Mouse (Mus musculus): ENCODE data around the gene Tnpo1. TPM values are rescaled to one million over a fixed set of nuclear protein-coding genes. Genes with fewer than 3 reads are reported as not detected.
A peak's percentile ranks its signal among the peaks of the same experiment; 100 is the strongest.
"Not testable (repeated sequence)": the region's sequence is repeated elsewhere in the genome, so short reads cannot be mapped to it uniquely, and the experiment has no call there.

Tnpo1 gene
- polyA plus RNA-seq, 2 experiments from 2014 or later = 26.7 to 38.3 TPM

DNA sequence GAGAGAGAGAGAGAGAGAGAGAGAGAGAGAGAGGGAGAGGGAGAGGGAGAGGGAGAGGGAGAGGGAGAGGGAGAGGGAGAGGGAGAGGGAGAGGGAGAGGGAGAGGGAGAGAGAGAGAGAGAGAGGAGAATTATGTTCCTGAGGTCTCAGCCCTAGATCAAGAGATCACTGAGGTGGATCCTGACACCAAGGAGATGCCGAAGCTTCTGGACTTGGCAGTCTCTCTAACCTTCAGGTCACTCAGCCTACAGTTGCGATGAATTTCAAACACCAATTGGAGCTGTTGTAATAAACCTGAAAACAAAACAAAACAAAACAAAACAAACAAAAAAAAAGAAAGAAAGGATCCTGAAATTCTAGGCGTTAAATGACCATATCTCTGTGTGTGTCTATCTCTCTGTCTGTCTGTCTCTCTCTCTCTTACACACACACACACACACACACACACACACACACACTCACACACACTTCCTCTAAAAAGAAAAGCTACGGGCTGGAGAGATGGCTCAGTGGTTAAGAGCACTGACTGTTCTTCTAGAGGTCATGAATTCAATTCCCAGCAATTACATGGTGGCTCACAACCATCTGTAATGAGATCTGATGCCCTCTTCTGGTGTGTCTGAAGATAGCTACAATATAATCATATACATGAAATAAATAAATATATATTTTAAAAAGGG lies 109.1 kb downstream of the Tnpo1 start:
- not testable (repeated sequence) for ATAC-seq

- ATAC-seq = no peak
These were observed 109.6 kb downstream of the Tnpo1 start for GRCm38 (mm10) chr13:98816571-98816970.

GRCm38 (mm10) chr13:98815147-98815785 lies 110.9 kb downstream of the Tnpo1 start, which contains the start of gene Fcho2:
TSS of gene Fcho2 (minus strand) at chr13:98815449.
- ATAC-seq = peak; percentile 58

DNA sequence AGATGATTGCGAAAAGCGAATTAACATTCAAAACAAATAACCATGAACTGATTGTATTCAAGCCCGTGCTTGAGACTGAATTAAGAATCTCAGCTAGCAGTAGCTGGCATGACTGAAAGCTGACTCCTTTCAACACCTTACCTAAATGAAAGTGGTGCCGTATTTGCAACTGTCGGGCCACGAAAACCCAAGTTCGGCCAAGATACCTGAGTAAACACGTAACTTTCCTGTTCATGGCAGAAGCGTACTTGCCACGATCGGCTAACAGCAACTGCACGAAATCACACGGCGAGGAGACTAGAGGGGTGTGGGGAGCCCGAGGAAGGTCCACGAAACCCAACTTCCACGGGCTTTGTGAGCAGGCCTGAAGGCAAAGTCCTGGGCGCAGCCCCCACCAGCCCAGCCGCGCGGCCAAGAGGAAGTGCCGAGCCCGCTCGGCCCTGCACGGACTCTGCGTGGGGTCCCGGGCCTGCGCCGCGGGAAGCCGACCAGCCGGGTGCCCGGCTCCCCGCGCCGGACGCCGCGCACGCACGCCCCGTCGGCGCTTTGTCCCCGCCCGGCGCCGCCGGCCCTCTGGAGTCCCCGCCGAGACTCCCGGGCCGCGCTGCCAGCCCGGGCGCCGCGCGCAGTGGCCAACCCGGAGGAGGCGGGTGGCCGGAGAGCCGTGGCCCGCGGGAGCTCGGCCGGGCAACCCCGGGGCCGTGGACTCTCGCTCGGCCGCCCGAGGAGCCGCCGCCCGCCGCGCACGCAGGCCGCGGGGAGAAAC lies 111.7 kb downstream of the Tnpo1 start:
- peak; percentile 12 for ATAC-seq

GRCm38 (mm10) chr13:98813596-98814274 lies 112.4 kb downstream of the Tnpo1 start:
- ATAC-seq = no peak

DNA sequence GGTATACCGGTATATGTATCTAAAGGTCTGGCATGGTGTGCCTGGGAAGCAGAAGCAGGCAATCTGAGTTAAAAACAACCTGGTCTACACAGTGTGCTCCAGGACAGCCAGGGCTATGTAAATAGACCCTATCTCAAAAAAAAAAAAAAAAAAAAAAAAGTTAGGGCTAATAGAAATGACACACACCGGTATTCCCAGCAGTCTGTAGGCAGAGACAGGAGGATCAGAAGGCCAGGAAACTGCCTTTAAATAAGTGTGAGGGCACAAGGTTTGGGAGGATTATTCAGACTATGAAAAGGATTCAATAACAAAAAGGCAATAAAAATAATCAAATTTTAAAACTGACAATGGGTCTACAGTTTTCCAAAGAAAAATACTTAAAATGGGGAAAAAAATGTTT lies 113.0 kb downstream of the Tnpo1 start:
- ATAC-seq = no peak

DNA sequence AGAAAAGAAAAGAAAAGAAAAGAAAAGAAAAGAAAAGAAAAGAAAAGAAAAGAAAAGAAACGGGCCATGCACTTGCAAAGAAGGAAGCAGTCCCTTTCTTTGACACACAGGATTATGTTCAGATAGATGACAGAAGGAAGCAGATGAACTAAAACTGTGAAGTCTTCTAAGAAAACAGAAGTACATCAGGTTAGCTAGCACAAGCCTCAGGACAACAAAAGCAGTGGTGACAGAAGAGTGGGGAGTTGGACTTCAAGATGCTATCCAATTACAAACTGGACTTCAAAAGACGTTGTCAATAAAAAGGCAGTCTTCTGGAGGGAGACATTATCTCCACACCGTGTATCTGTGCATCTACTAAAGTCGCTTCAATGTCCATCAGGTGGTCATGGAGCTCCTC lies 113.9 kb downstream of the Tnpo1 start:
- no peak for ATAC-seq

DNA sequence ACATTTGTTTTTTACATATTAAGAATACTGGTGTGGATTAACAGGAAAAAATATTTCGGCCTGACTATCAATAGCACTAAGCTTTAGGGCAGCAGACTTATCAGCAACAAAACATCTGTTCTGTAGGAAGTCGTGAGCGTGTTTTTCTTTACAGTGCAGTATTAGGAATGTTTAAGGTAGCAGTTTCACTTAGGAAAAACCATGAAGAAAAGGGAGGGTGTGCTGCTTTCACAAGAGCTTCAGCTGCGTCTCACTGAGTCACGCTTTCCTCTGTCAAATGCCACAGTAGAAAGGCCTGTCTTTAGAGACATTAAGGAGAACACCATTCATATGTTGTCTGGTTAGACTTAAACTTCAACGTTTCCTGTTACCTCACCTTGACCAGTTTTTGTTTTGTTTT lies 116.0 kb downstream of the Tnpo1 start:
- peak; percentile 33 for ATAC-seq

GRCm38 (mm10) chr13:98809087-98809486 lies 117.1 kb downstream of the Tnpo1 start:
- no peak for ATAC-seq

GRCm38 (mm10) chr13:98804480-98804879 lies 121.7 kb downstream of the Tnpo1 start:
- no peak for ATAC-seq

DNA sequence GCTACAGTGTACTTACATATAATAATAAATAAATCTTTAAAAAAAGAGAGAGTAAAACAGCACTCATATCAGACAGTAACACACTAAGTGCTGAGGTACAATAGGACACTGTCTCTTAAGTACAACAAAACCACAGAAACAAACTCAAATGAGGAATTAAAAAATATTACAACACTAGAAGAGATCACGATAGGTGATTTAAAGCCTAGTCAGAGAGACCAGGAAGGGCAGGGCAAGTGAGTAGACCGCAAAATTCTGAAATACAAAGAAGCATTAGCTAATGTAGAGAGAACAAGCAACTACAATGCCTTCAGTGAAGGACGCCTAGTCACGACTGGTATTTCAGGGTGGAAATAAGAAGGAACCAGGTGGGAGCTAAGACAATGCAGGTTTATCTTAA lies 122.5 kb downstream of the Tnpo1 start:
- peak; percentile 43 for ATAC-seq

DNA sequence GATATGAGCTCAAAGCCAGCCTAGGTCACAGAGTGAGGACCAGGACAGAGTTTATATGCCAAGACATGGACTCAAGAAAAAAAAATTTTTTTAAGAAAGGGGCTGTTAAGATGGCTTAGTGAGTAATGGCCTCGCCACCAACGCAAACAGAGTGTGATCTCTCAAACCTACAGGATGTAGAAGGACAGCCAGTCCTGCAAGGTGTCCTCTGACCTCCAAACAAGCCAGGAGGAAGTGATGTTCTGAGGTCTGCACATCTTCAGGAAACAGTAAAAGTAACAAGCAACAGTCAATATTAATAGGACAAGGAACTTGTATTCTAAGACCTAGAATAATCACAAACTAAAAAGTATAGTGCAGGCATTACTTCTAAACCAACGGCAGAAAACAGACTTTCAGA lies 123.2 kb downstream of the Tnpo1 start:
- ATAC-seq = no peak

DNA sequence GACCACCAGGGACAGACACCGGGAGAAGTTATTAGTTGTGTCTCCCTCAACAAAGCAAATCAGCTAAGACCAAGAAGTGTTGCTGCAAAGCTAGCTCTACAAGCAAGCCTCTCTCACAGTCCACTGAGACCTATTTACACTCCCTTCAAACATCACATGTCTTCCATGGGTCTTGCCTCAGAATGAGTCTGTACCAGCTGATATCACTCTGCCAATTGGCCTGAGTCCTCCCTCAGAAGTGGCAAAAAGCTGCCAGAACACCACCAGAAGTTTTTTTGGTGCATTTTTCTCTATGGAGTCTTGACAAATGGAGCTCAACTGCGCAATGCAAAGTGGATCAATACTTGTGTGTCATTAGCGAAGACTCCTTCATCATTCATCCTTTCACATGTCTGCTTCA lies 130.7 kb downstream of the Tnpo1 start:
- no peak for ATAC-seq

- ATAC-seq = no peak
These were observed 133.3 kb downstream of the Tnpo1 start for GRCm38 (mm10) chr13:98792864-98793263.

GRCm38 (mm10) chr13:98791693-98792092 lies 134.5 kb downstream of the Tnpo1 start:
- peak; percentile 72 for ATAC-seq

Other genes with a start within 250 kb of the Tnpo1 start
- gene Tmem171, start 231.6 kb downstream of the Tnpo1 start, polyA plus RNA-seq (2017; shearing (Covaris generic)) = under 1 TPM in 1 of 2 experiments, not detected in 1; 0.38 TPM
- 10 to 100 TPM; 42.3 to 47.9 TPM for gene Fcho2, start 110.9 kb downstream of the Tnpo1 start, polyA plus RNA-seq (2017; shearing (Covaris generic))
- gene 1700024P04Rik, start 58.2 kb upstream of the Tnpo1 start, polyA plus RNA-seq (2017; shearing (Covaris generic)) = not detected

Data from activated CD4-positive, CD25-positive, alpha-beta regulatory T cell, adult 4 months (primary cell).